Mouse (Mus musculus): ENCODE results near the gene Gm20908. TPM values are rescaled to one million over a fixed set of nuclear protein-coding genes. Genes with fewer than 3 reads are reported as not detected.
"Not testable (repeated sequence)": the region's sequence is repeated elsewhere in the genome, so short reads cannot be mapped to it uniquely, and the experiment has no call there.

Gene Gm20908
- polyA plus RNA-seq (2014; fragmentation: Nextera tagmentation; extraction: Ambion mirVana), result not detected in 2 replicates

DNA sequence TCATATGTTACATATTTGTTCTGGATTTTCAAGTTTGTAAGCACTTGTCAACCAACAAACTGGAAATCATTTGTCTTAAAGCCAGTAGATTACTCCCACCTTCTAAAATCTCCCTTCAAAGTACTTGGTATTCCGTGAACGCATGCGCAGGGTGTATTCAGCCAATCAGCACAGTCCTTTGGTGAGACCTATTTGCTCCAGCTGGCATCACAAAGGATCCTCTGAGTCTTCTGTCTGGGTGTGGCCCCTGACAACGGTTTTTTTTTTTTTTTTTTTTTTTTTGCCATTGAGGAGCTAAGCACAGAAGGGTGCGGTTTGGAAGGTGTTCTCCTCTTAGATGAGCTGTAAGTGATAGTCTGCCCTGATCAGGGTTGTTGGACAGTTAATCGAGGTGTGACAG, at the start of gene Gm20908:
Gene Gm20908, plus strand, starts transcription at position 301 of the 400 bp plus-strand sequence.
- H3K36me3 ChIP-seq (ENCODE audit: control insufficient read depth, insufficient read depth, low read length); H3K27ac ChIP-seq (ENCODE audit: low read depth, low read length); H3K4me1 ChIP-seq (ENCODE audit: control insufficient read depth, insufficient read depth, low read length); H3K9me3 ChIP-seq (ENCODE audit: control insufficient read depth, low read length); H3K4me3 ChIP-seq (ENCODE audit: low read length); H3K4me2 ChIP-seq (replicated peaks; ENCODE audit: low read depth, low read length); H3K27me3 ChIP-seq (ENCODE audit: control insufficient read depth, insufficient read depth, low read length); H3K9ac ChIP-seq (ENCODE audit: low read depth, low read length); ATAC-seq (ENCODE audit: low FRiP score, low TSS enrichment): not testable (repeated sequence)
- no CpG with 5 or more reads among the region's 6 CpGs for WGBS
